Mouse (Mus musculus): Measurements from ENCODE around the gene Mcm7. TPM values are rescaled to one million over a fixed set of nuclear protein-coding genes. Genes with fewer than 3 reads are reported as not detected.

Mcm7 gene
- total RNA-seq (2023): 10 to 100 TPM; 56.1 to 60.8 TPM

GRCm38 (mm10) chr5:138171695-138172491 is at the start of gene Mcm7, which contains the start of gene Ap4m1:
TSS of gene Mcm7 (minus strand) at chr5:138172422.
TSS of gene Ap4m1 (plus strand) at chr5:138172002.

GRCm38 (mm10) chr5:138193771-138194727 is 21.8 kb upstream of the Mcm7 start, which contains the start of gene Mblac1:
TSS of gene Mblac1 (plus strand) at chr5:138194314.

GRCm38 (mm10) chr5:138186950-138187638 is 14.9 kb upstream of the Mcm7 start, which contains the start of the genes Taf6 and Cnpy4:
TSS of gene Taf6 (minus strand) at chr5:138187451.
TSS of gene Cnpy4 (plus strand) at chr5:138187485.

GRCm38 (mm10) chr5:138160842-138161665 is 11.2 kb downstream of the Mcm7 start, which contains the start of gene Cops6:
TSS of gene Cops6 (plus strand) at chr5:138161071.

GRCm38 (mm10) chr5:138155443-138155976 is 16.7 kb downstream of the Mcm7 start, which contains the start of gene Zfp113:
TSS of gene Zfp113 (minus strand) at chr5:138155744.

GRCm38 (mm10) chr5:138116255-138117198 is 55.7 kb downstream of the Mcm7 start, which contains the start of gene Zscan21:
TSS of gene Zscan21 (plus strand) at chr5:138116903.

Other genes starting within 250 kb of the Mcm7 start
- gene Gjc3, start 209.3 kb downstream of the Mcm7 start, total RNA-seq (2023): not detected
- not detected for gene Azgp1, start 190.9 kb downstream of the Mcm7 start, total RNA-seq (2023)
- gene Smok3a, start 151.2 kb downstream of the Mcm7 start, total RNA-seq (2023): not detected
- gene Smok3b, start 151.0 kb downstream of the Mcm7 start, total RNA-seq (2023): not detected
- gene Smok3c, start 119.2 kb downstream of the Mcm7 start, total RNA-seq (2023): not detected
- gene Zkscan1, start 87.3 kb downstream of the Mcm7 start, total RNA-seq (2023): 10 to 100 TPM; 16.3 to 21.6 TPM
- 10 to 100 TPM; 10.1 to 14.2 TPM for gene Zscan21, start 55.5 kb downstream of the Mcm7 start, total RNA-seq (2023)
- 10 to 100 TPM in 1 of 2 experiments, 1 to 10 TPM in 1; 9.9 to 13.8 TPM for gene Zfp113, start 16.7 kb downstream of the Mcm7 start, total RNA-seq (2023)
- 10 to 100 TPM; 51.4 to 60.2 TPM for gene Cops6, start 11.4 kb downstream of the Mcm7 start, total RNA-seq (2023)
- gene Ap4m1, start 420 bp downstream of the Mcm7 start, total RNA-seq (2023): 10 to 100 TPM; 34.1 to 40.9 TPM
- 10 to 100 TPM; 34.8 to 37.7 TPM for gene Taf6, start 15.0 kb upstream of the Mcm7 start, total RNA-seq (2023)
- 10 to 100 TPM; 15.8 to 21.7 TPM for gene Cnpy4, start 15.1 kb upstream of the Mcm7 start, total RNA-seq (2023)
- gene Mblac1, start 21.9 kb upstream of the Mcm7 start, total RNA-seq (2023): 1 to 10 TPM; 1.6 to 2.4 TPM
- gene Nxpe5, start 53.5 kb upstream of the Mcm7 start, total RNA-seq (2023): under 1 TPM in 1 of 2 experiments, not detected in 1; 0.23 TPM
- gene Lamtor4, start 83.1 kb upstream of the Mcm7 start, total RNA-seq (2023): 10 to 100 TPM; 41.9 to 45.1 TPM
- 10 to 100 TPM; 64.9 to 65.9 TPM for gene BC037034, start 91.6 kb upstream of the Mcm7 start, total RNA-seq (2023)
- gene Gal3st4, start 100.4 kb upstream of the Mcm7 start, total RNA-seq (2023): not detected
- not detected for gene Gm43720, start 107.5 kb upstream of the Mcm7 start, total RNA-seq (2023)
- 1 to 10 TPM; 2.9 to 4.0 TPM for gene Gpc2, start 107.6 kb upstream of the Mcm7 start, total RNA-seq (2023)
- gene Stag3, start 107.8 kb upstream of the Mcm7 start, total RNA-seq (2023): not detected
- gene Pvrig, start 169.5 kb upstream of the Mcm7 start, total RNA-seq (2023): 1 to 10 TPM in 1 of 2 experiments, not detected in 1; 1.0 TPM

All from B cell, adult 67 days (primary cell).